Mouse (Mus musculus) cerebellum, adult 2 months (tissue): ENCODE data around the gene Tmeff2.

ENCODE experiments used
- CTCF ChIP-seq: fragments of 200-500 bp; IDR thresholded peaks from 2 replicates; pipeline ENCODE4 v1.5.1; 2011; ENCODE audit warnings: low read depth, mild to moderate bottlenecking, control low read depth, low read length, moderate library complexity, borderline replicate concordance; ENCODE audit not compliant: insufficient read depth
- POLR2A ChIP-seq: fragments of 200-500 bp; IDR thresholded peaks from 2 replicates; pipeline ENCODE4 v1.6.1; 2011; ENCODE audit warnings: low read length, control low read depth, borderline replicate concordance; ENCODE audit not compliant: insufficient read depth

DNA sequence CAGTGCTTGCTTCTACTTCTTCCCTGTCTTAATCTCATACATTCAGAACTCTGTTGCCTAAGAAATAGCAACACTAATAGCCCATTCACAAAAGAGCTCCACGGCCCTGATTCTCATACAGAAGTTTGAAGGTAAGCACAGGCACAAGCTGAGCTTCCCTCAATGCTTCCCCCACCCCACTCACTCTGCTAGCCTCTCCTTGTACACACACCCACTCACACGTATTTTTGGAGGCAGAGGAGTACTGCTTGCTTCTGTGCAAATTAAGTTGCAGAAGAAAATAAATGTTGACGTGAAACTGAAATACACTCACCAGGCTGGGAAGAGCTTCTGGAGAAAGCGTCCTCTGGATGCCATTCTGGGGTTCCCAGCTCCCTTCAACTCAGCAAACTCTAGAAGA lies 80.1 kb downstream of the Tmeff2 start:
- TF ChIP-seq CTCF, result no peak
- TF ChIP-seq POLR2A, result no peak
